Mouse (Mus musculus) kidney, postnatal 0 days (tissue): ENCODE results near the gene Btd. TPM values are rescaled to one million over a fixed set of nuclear protein-coding genes. Genes with fewer than 3 reads are reported as not detected.

Experiments used
- ATAC-seq: fragments of 200-750 bp; cut with Nextera tagmentation; replicated peaks from 2 replicates; pipeline ENCODE4 v1.8.0; 2017; ENCODE audit warnings: low read depth, moderate number of reproducible peaks, moderate TSS enrichment, moderate library complexity; ENCODE audit not compliant: low FRiP score
- DNase-seq: peaks from one replicate; pipeline ENCODE4 v3.0.0-alpha.2; 2016; ENCODE audit warnings: low spot score
- H3K27ac ChIP-seq: fragments of 300-500 bp; sonication (generic); 2 replicates; pipeline ENCODE4 v1.5.1; 2014; ENCODE audit warnings: mild to moderate bottlenecking
- H3K27me3 ChIP-seq: fragments of 300-500 bp; sonication (generic); 2 replicates; pipeline ENCODE4 v1.6.1; 2014; ENCODE audit warnings: low read length, mixed read lengths; ENCODE audit not compliant: insufficient read depth
- H3K36me3 ChIP-seq: fragments of 300-500 bp; sonication (generic); 2 replicates; pipeline ENCODE4 v1.6.1; 2014; ENCODE audit warnings: low read length, mixed read lengths; ENCODE audit not compliant: insufficient read depth
- H3K4me1 ChIP-seq: fragments of 300-500 bp; sonication (generic); replicated peaks from 2 replicates; pipeline ENCODE4 v1.6.1; 2014; ENCODE audit warnings: antibody characterized with exemption, low read length, mixed read lengths; ENCODE audit not compliant: insufficient read depth
- H3K4me2 ChIP-seq: fragments of 300-500 bp; sonication (generic); 2 replicates; pipeline ENCODE4 v1.6.1; 2014; ENCODE audit warnings: mild to moderate bottlenecking, low read length, moderate library complexity, mixed read lengths
- H3K4me3 ChIP-seq: fragments of 300-500 bp; sonication (generic); replicated peaks from 2 replicates; pipeline ENCODE4 v1.5.1; 2014; ENCODE audit warnings: low read depth, low read length
- H3K9ac ChIP-seq: fragments of 300-500 bp; sonication (generic); 2 replicates; pipeline ENCODE4 v1.6.1; 2014; ENCODE audit warnings: low read depth, low read length
- H3K9me3 ChIP-seq: fragments of 300-500 bp; sonication (generic); replicated peaks from 2 replicates; pipeline ENCODE4 v1.6.1; 2016; ENCODE audit warnings: low read length, inconsistent platforms, mixed read lengths
- CTCF ChIP-seq: IDR thresholded peaks from 2 replicates; pipeline ENCODE4 v1.5.1; 2016; ENCODE audit warnings: antibody characterized with exemption, low read depth, mild to moderate bottlenecking, moderate library complexity
- WGBS: fragments of 180-500 bp; shearing (Covaris S2); extraction: QIAGEN DNeasy Blood & Tissue Kit; methylation state at CpG from one replicate; pipeline ENCODE4 v1.1.7; 2014; 5-methylcytosine and 5-hydroxymethylcytosine counted together
- polyA plus RNA-seq: library from polyadenylated mRNA; unstranded; fragments of >200 nt; fragmentation: Nextera tagmentation; extraction: Ambion mirVana; gene quantifications from 2 replicates; pipeline ENCODE4 v1.2.1, GENCODE M21; 2015

Gene Btd
- polyA plus RNA-seq, 1 experiment from 2014 or later, result 60.6 TPM

- no peak overlapping the region for H3K4me3 ChIP-seq
- H3K27me3 ChIP-seq, result no peaks in the 10 kb centered on the region
- no peak for TF ChIP-seq CTCF
- H3K36me3 ChIP-seq, result peaks cover 7% of the 10 kb centered on the region; the same call in 1 of the 2 replicates
- DNase-seq, result no peak
- H3K27ac ChIP-seq, result no peak overlapping the region
- H3K4me2 ChIP-seq, result no peak overlapping the region
- ATAC-seq, result no peak
- H3K9ac ChIP-seq, result no peak overlapping the region
- no peaks in the 10 kb centered on the region for H3K9me3 ChIP-seq
- 96% methylated on average over 28 of the region's 28 CpGs for WGBS
- peaks cover 20% of the 10 kb centered on the region for H3K4me1 ChIP-seq
Measured at GRCm38 (mm10) chr14:31666931-31667705, 26.3 kb downstream of the Btd start.

DNA sequence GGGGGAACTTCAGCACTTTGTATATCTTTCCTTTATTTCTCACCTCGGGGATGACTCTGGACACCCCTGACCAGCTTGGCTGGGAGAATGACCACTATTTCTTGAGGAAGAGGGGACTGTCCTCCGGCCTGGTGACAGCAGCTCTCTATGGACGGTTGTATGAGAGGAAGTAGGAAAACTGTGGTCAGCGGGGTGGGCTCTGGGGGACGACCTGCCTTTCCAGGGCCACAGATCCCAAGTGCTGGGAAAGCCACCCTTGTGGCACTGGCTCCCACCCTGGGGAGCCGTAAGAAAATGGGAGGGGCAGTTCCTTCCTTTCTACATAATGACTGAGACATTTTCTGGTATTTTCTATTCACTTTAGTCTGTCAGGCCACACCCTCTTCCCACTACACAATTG is 26.9 kb downstream of the Btd start:
- no peak overlapping the region; the same call in 1 of the 2 replicates for H3K27ac ChIP-seq
- peaks cover 7% of the 10 kb centered on the region; the same call in 1 of the 2 replicates for H3K36me3 ChIP-seq
- H3K4me3 ChIP-seq, result no peak overlapping the region
- no peaks in the 10 kb centered on the region for H3K9me3 ChIP-seq
- H3K4me1 ChIP-seq, result peaks cover 14% of the 10 kb centered on the region
- H3K9ac ChIP-seq, result no peak overlapping the region
- no peak overlapping the region for H3K4me2 ChIP-seq
- WGBS, result 76% methylated on average over 6 of the region's 6 CpGs
- H3K27me3 ChIP-seq, result no peaks in the 10 kb centered on the region
- DNase-seq, result no peak
- no peak for ATAC-seq
- no peak for TF ChIP-seq CTCF

DNA sequence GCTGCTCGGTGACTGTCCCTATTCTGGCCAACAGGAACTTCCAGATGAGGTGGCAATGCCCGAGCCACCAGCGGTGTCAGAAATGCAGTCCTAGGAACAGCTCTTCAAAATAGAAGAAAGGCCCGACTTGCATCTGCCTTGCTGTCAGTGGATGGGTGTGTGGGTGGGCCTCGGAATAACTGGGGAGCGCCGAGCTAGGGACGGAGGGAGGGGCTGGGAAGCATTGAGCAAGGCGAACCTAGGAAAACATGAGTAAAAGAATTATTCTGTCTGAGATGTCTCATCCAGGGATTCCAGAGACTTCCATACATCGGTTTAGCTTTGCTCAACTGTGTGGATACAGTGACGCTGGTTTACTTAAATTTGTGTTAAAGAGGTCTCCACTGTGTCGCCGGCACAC is 27.5 kb downstream of the Btd start:
- 85% methylated on average over 13 of the region's 13 CpGs for WGBS

GRCm38 (mm10) chr14:31669161-31669611 is 28.4 kb downstream of the Btd start:
- peaks cover 7% of the 10 kb centered on the region; the same call in 1 of the 2 replicates for H3K36me3 ChIP-seq
- WGBS, result 70% methylated on average over 13 of the region's 13 CpGs
- no peak overlapping the region for H3K9ac ChIP-seq
- no peaks in the 10 kb centered on the region for H3K9me3 ChIP-seq
- no peak overlapping the region for H3K4me2 ChIP-seq
- ATAC-seq (no peak), DNase-seq (peak; percentile 29)
- H3K27me3 ChIP-seq, result no peaks in the 10 kb centered on the region
- TF ChIP-seq CTCF, result no peak
- peak overlapping the region; percentile 60 for H3K27ac ChIP-seq
- no peaks in the 10 kb centered on the region for H3K4me1 ChIP-seq
- H3K4me3 ChIP-seq, result no peak overlapping the region

More for the DNA sequence above, 27.5 kb downstream of the Btd start:
- DNase-seq (no peak), ATAC-seq (no peak)
- H3K9ac ChIP-seq, result no peak overlapping the region
- H3K27ac ChIP-seq, result peak overlapping the region; percentile 14; the same call in 1 of the 2 replicates
- no peak overlapping the region for H3K4me3 ChIP-seq
- H3K9me3 ChIP-seq, result no peaks in the 10 kb centered on the region
- H3K4me2 ChIP-seq, result no peak overlapping the region
- no peak for TF ChIP-seq CTCF
- H3K36me3 ChIP-seq, result peaks cover 7% of the 10 kb centered on the region; the same call in 1 of the 2 replicates
- peaks cover 9% of the 10 kb centered on the region for H3K4me1 ChIP-seq
- no peaks in the 10 kb centered on the region for H3K27me3 ChIP-seq

DNA sequence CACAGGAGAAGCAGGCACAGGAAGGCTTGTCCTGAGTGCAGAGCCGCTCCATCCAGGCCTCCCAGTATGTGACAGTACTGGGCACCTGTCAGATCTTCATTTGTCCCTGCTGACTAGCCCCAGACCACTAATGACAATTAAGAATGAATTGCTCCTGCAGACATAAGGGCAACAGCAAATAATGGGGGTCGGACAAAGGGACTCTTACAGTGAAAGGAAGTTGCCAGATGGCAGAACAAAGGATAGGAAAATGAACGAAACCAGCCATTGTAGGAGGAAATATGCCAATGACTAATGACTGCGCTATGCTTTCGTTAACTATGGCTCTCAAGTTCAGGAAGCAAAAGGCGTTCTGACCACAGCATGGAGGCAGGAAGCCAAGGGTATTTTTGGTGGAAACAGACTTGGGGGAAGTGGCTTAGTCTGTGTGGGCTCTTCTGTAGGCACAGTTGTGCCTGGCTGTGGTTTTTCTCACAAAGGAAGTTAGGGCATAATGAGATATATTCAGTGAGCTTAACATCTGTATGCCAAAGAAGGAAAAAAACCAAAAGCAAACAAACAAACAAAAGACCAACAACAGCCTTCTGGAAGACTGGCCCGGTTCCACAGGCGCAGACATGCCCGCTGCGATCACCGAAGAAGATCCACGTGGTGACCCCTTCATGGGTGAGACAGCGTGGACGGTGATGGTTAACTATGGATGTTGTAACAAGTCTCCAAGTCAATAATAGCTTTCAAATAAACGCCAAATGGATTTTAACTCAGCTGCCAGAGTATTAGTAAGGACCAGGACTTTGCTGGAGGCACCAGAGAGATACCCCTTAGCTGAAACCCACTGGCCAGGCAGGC is 29.0 kb downstream of the Btd start:
- peaks cover 7% of the 10 kb centered on the region; the same call in 1 of the 2 replicates for H3K36me3 ChIP-seq
- H3K4me2 ChIP-seq, result no peak overlapping the region
- TF ChIP-seq CTCF, result no peak
- DNase-seq, result peak; percentile 49
- 80% methylated on average over 15 of the region's 15 CpGs for WGBS
- ATAC-seq, result no peak
- H3K27me3 ChIP-seq, result no peaks in the 10 kb centered on the region
- no peaks in the 10 kb centered on the region for H3K4me1 ChIP-seq
- H3K9ac ChIP-seq, result no peak overlapping the region
- H3K9me3 ChIP-seq, result no peaks in the 10 kb centered on the region
- peak overlapping the region; percentile 60 for H3K27ac ChIP-seq
- H3K4me3 ChIP-seq, result no peak overlapping the region

DNA sequence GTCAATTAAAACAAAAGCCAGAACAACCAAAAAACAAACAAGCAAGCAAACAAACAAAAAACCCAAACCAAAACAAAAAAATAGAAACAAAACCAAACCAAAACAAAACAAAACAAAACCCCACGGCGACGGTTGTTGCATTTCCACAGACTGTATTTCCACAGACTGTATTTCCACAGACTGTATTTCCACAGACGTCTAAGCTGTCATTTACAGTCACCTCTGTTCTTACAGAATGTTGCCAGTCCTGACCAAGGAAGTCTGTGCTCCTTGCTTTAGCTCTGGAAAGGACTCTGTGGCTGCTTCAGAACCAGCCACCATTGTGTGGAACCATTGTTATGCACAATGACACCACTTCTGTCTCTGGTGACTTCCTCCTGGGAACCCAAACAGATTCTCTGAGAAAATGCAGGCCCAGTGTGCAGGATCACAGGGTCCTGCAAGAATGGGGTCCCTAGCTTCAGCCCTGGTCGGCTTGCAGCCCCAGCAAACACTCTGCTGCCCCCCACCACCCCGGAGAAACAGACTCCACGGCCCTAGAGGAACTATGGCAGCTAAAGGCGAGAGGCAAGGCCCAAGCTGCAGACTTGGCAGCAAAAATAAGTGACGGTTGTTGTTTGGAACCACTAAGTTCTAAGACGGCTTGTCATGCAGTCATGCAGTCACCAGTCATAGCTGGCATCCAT is 30.9 kb downstream of the Btd start:
- Histone ChIP-seq H3K9me3 (no peaks in the 10 kb centered on the region), H3K9ac (no peak overlapping the region), H3K4me3 (no peak overlapping the region), H3K36me3 (peaks cover 7% of the 10 kb centered on the region; the same call in 1 of the 2 replicates), H3K27ac (no peak overlapping the region), H3K4me1 (no peaks in the 10 kb centered on the region), H3K4me2 (no peak overlapping the region), H3K27me3 (no peaks in the 10 kb centered on the region)
- DNase-seq, result no peak
- TF ChIP-seq CTCF, result no peak
- ATAC-seq, result no peak
- 69% methylated on average over 10 of the region's 10 CpGs for WGBS
